24 mouse cellular contexts compared by ENCODE assay signal in the genomic region with DNA sequence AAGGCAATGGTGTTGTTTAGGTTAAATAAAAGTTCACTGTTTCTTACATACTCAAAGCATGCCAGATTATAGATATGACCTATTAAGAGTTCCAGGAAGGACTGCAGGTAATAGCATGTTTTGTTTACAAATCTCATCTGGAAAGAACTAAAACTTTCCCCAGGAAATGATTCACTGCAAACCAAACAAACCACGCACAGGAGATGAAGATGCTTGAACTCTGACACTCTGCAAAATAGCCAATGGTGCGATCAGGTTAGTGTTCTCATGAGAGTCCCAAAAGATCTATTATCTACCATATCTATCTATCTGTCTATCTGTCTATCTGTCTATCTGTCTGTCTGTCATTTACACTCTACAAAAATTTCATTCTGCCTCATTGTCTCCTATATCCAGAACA.
"Had no signal": no experiment of that assay in that cellular context is flagged by ENCODE, and none has a peak within 500 bp of the region (broad histone marks: within the 10 kb centered on the region; RNA-seq: fewer than 3 reads in every experiment).

No protein-coding gene starts in this region.

- H3K4me2 ChIP-seq: heart, embryonic 12.5 days; hindbrain, embryonic 13.5 days; hindbrain, embryonic 15.5 days; intestine, embryonic 15.5 days; limb, embryonic 13.5 days; limb, embryonic 15.5 days; liver, embryonic 11.5 days; liver, embryonic 13.5 days; liver, embryonic 15.5 days had no signal

- H3K9me3 ChIP-seq: heart, embryonic 10.5 days; heart, embryonic 12.5 days; hindbrain, embryonic 13.5 days; hindbrain, embryonic 15.5 days; intestine, embryonic 15.5 days; limb, embryonic 13.5 days; limb, embryonic 15.5 days; liver, embryonic 13.5 days; liver, embryonic 15.5 days had no signal

- H3K27ac ChIP-seq: heart, embryonic 10.5 days; hindbrain, embryonic 13.5 days; hindbrain, embryonic 15.5 days; hindbrain, postnatal 0 days; intestine, embryonic 15.5 days; limb, embryonic 13.5 days; limb, embryonic 15.5 days; liver, embryonic 13.5 days; liver, embryonic 15.5 days had no signal

- DNase-seq: gastrocnemius, postnatal 14 days; heart, adult 18-20 months; heart, postnatal 14 days; heart, postnatal 36 days; kidney, adult 18-20 months; kidney, adult 8-10 months; kidney, postnatal 10 days; kidney, postnatal 25 days; kidney, postnatal 4 days; layer of hippocampus, adult 9-11 months; layer of hippocampus, postnatal 36 days; left cerebral cortex, postnatal 4 days; liver, embryonic 13.5 days had no signal

- H3K9ac ChIP-seq: heart, embryonic 12.5 days; hindbrain, embryonic 13.5 days; hindbrain, embryonic 15.5 days; intestine, embryonic 15.5 days; limb, embryonic 13.5 days; limb, embryonic 15.5 days; liver, embryonic 13.5 days; liver, embryonic 15.5 days had no signal

- H3K4me3 ChIP-seq: heart, embryonic 10.5 days; heart, embryonic 12.5 days; hindbrain, embryonic 13.5 days; hindbrain, embryonic 15.5 days; intestine, embryonic 15.5 days; limb, embryonic 13.5 days; limb, embryonic 15.5 days; liver, embryonic 13.5 days; liver, embryonic 15.5 days had no signal

- H3K27me3 ChIP-seq: heart, embryonic 12.5 days; hindbrain, embryonic 13.5 days; hindbrain, embryonic 15.5 days; intestine, embryonic 15.5 days; limb, embryonic 13.5 days; limb, embryonic 15.5 days; liver, embryonic 13.5 days; liver, embryonic 15.5 days had no signal

- H3K4me1 ChIP-seq: hindbrain, embryonic 13.5 days; hindbrain, embryonic 15.5 days; intestine, embryonic 15.5 days; limb, embryonic 13.5 days; limb, embryonic 15.5 days; liver, embryonic 15.5 days had no signal

- H3K36me3 ChIP-seq: heart, embryonic 10.5 days; heart, embryonic 12.5 days; hindbrain, embryonic 13.5 days; hindbrain, embryonic 15.5 days; intestine, embryonic 15.5 days; limb, embryonic 13.5 days; limb, embryonic 15.5 days; liver, embryonic 13.5 days; liver, embryonic 15.5 days had no signal

- ATAC-seq: hindbrain, postnatal 0 days; intestine, embryonic 15.5 days; intestine, postnatal 0 days had no signal
